Mouse (Mus musculus) lung, postnatal 0 days (tissue): ENCODE measurements around the gene Slc39a8.

Experiments used
- CTCF ChIP-seq: IDR thresholded peaks from 2 replicates; pipeline ENCODE4 v1.5.1; 2016; ENCODE audit warnings: antibody characterized with exemption, mild to moderate bottlenecking
- EP300 ChIP-seq: IDR thresholded peaks from 2 replicates; pipeline ENCODE4 v1.6.1; 2016; ENCODE audit warnings: antibody characterized with exemption, mild to moderate bottlenecking, control low read depth

- no peak for TF ChIP-seq CTCF
- no peak for TF ChIP-seq EP300
Measured at GRCm38 (mm10) chr3:135840185-135840584, 15.1 kb downstream of the Slc39a8 start.
